Mouse (Mus musculus): ENCODE data around the gene Map3k20.

Gene Map3k20

GRCm38 (mm10) chr2:72438941-72439533 lies 153.6 kb downstream of the Map3k20 start:
- DNase-seq, result no peak

GRCm38 (mm10) chr2:72441010-72441409 lies 155.6 kb downstream of the Map3k20 start:
- DNase-seq, result no peak

GRCm38 (mm10) chr2:72442825-72443224 lies 157.4 kb downstream of the Map3k20 start:
- no peak for DNase-seq

- DNase-seq, result no peak
Observed at GRCm38 (mm10) chr2:72443960-72444359, 158.5 kb downstream of the Map3k20 start.

- no peak for DNase-seq
Observed at GRCm38 (mm10) chr2:72446106-72446505, 160.7 kb downstream of the Map3k20 start.

GRCm38 (mm10) chr2:72446615-72447014 lies 161.2 kb downstream of the Map3k20 start:
- no peak for DNase-seq

GRCm38 (mm10) chr2:72453563-72453962 lies 168.1 kb downstream of the Map3k20 start:
- no peak for DNase-seq

- no peak for DNase-seq
Observed at GRCm38 (mm10) chr2:72456189-72456588, 170.8 kb downstream of the Map3k20 start.

GRCm38 (mm10) chr2:72464376-72465014 lies 179.1 kb downstream of the Map3k20 start:
- no peak for DNase-seq

GRCm38 (mm10) chr2:72467604-72468003 lies 182.2 kb downstream of the Map3k20 start:
- DNase-seq, result peak; percentile 44

- DNase-seq, result no peak
Observed at GRCm38 (mm10) chr2:72471415-72472070, 186.1 kb downstream of the Map3k20 start.

- no peak for DNase-seq
Observed at GRCm38 (mm10) chr2:72474531-72475287, 189.3 kb downstream of the Map3k20 start.

GRCm38 (mm10) chr2:72475423-72475796 lies 190.0 kb downstream of the Map3k20 start:
- no peak for DNase-seq

GRCm38 (mm10) chr2:72475797-72476485 lies 190.5 kb downstream of the Map3k20 start, which contains the start of gene Cdca7:
Cdca7 (plus strand) TSS chr2:72476159.
- peak; percentile 86 for DNase-seq

- DNase-seq, result peak; percentile 69
Observed at GRCm38 (mm10) chr2:72476486-72477211, 191.2 kb downstream of the Map3k20 start.

GRCm38 (mm10) chr2:72477221-72477620 lies 191.8 kb downstream of the Map3k20 start:
- peak; percentile 36 for DNase-seq

GRCm38 (mm10) chr2:72478176-72478575 lies 192.7 kb downstream of the Map3k20 start:
- DNase-seq, result no peak

- no peak for DNase-seq
Observed at GRCm38 (mm10) chr2:72478921-72479320, 193.5 kb downstream of the Map3k20 start.

GRCm38 (mm10) chr2:72479818-72480217 lies 194.4 kb downstream of the Map3k20 start:
- no peak for DNase-seq

GRCm38 (mm10) chr2:72491650-72492049 lies 206.2 kb downstream of the Map3k20 start:
- no peak for DNase-seq
